Mouse (Mus musculus): ENCODE measurements around the gene Has3.
"Not testable (repeated sequence)": the region's sequence is repeated elsewhere in the genome, so short reads cannot be mapped to it uniquely, and the experiment has no call there.

Has3 gene

DNA sequence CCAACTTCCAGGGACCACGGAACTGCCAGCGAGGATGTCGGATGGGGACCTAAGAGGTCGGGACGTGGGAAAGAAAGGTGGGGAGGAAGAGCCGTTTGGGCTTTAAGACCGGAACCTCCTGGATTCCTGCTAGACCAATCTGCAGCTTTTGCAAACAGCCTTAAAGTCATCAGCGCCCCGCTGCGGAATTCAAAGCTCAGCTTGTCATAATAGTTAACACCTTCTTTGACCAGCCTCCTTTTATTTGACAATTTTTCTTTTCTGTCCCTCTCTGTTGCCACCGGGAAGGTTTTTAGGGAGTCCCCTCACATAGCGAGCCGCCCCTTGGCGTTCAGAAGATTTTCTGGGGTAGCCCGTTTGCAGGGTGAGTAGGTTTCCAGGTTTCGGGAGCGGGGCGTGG, at the start of gene Has3:
TSS of gene Has3 (plus strand) at position 192 of the 400 bp plus-strand sequence.
- peak; percentile 43 for DNase-seq

DNA sequence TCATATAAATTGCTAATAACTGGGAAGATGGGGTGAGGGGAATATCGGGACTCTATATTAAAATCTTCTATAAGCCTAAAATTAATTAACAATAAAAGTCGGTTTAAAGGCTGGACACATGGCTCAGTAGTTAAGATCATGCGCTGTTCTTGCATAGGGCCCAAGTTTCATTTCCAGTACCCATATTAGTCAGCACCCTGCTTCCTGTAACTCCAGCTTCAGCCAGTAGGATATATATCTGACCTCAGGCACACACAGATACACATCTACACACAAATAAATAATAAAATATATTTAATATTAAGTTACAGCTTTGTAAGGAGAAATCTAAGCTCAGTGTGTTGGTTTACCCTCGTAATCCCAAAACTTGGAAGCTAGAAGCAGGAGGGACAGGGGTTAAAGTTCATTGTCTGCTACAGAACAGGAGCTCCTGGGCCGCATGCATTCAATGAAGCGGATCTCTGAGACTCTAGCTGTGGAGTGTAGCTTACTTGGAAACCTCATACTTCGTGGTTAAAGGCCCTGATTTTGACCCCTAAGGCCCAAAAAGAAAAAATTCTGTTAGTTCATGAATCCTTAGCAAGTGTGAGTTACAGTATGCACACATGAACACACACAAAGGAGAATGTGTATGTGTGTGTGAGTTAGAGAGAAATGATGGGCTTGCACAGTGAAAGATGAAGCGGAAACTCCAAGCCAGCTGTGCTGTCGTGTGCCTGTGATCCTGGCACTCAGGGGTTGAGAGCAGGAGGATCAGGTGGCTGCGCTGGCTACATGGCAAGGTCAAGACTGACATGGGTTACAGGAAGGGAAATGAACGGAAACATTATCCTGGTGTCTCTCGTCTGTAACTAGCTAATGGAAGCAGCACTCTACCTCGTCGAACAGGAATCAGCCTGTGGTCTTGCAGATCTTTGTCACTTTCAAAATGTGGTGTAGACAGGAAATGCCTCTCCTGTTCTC, 49.2 kb upstream of the Has3 start:
- DNase-seq: no peak

DNA sequence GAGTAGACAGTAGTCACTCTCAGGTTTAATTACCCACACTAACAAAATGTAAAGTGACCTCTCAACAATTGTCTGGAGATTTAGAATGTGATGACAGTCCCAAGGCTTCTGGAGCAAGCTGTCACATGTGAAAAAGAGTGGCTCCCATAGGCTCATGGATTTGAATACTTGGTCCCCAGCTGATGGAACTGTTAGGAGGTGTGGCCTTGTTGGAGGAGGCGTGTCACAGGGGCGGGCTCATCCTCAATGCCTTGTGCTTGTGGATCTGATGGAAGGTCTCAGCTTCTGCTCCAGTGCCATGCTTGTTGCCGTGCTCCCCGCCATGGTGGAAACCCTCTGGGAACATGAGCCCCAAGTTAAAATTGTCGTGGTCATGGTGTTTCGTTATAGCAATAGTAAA, 41.1 kb upstream of the Has3 start:
- no peak for DNase-seq

DNA sequence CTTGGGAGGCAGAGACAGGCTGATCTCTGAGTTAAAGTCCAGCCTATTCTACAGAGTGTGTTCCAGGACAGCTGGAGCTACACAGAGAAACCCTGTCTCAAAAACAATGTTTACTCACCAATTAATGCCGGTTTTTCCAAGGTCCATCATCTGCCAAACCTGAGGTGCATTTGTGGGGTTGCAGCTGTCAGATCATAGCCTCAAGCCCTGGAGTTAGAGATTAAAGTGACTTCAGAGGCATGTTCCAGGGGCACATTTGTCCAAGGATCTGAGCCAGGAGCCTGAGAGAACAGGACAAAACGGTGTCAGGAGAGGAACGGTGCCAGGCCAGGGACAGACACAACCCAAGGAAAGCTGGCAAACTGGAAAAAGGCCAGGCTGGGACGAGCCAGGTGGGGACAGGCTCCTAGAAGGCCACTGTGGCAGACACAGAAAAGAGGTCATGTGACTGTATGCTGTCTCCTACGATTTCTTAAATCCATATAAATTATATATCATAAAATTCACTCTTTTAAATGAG, 40.5 kb upstream of the Has3 start:
- no peak for DNase-seq

DNA sequence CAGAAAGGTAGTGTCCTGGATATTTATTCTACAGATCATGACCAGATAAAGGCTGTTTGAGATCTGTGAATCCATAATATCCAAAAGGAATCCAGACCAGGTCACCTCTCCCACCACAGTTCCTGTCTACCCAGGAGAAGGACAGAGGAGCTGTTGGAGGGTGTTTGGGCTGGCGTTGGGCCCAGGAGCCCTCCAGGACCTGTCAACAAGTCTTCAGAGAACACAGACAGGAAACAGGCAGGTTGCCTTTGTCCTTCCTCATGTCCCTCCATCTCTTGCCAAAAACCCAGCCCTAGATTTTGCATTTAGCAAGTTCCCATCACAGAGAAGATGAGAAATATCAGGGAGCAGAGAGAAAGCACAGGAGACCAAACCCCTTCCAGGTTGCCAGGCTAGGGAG, 35.1 kb upstream of the Has3 start:
- DNase-seq: no peak

DNA sequence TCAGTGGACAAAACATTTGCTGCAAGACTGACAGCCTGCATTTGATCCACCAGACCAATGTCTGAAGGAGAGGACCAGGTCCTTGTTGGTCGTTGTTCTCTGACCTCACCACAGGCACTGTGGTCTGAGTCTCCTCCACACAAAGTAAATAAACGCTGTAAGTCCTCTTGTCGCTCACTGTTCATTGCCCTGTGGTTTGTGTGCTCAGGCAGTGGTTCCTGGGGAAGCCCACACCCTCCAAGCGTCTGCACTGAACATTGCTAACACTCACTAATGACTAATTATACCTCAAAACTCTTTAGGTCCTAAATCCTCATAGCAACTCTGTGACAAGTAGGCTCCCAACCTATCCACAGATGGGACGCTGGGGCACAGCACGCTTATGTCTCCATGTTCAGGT, 33.5 kb upstream of the Has3 start:
- DNase-seq: no peak

DNA sequence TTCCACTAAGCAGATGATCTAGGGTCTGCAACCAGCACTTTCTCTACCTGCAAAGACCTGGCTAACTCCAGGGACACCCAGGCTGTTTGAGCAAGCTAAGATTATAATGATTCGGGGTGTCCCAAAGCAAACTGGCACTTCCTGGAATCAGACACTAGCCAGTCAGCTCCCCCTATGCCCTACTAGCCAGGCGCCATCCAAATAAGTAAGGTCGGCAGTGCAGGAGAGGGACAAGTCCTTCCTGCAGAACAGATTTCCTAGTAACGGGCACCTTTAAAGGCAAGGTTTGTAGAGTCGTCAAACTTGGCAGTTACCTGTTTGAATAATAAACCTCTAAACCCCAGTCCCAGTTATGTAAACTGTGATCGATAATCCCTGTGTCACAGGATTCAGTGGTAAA, 31.2 kb upstream of the Has3 start:
- DNase-seq: no peak

DNA sequence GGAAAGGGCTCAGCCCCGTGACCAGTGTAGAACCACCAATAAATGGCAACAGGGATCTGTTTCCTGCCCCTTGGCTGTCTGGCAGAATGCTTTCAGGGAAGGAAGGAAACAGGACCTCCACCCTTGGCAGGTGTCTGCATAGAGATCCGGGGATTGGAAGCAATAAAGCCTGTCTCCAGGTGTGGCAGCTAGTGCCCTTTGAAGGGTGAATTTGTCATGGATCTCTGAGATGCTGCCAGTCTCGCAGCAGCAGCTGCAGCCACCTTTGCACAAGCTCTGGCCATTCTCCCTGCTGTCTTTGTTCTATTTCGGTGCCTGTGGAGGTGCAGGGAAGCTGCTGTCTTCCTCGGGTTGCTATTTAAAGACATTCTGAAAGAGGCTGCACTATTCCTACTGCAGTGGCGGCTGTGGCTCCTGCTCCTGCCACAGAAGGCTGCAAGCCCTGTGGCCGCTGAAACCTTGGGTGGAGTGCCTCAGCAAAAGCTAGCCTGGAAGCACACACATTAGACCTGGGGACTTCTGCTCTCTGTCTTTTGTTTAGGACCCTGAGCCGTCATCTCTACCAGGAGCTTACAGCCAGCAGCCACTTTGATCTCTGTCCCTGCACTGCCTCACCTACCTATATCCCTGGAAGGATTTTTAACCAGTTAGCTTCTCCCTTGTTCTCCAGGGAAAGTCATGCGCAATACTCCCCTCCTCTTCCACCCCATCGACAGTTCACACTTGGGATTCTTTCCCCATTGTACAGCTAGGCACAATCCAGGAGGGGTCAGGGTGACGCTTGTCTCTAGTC, 30.6 kb upstream of the Has3 start:
- no peak for DNase-seq

DNA sequence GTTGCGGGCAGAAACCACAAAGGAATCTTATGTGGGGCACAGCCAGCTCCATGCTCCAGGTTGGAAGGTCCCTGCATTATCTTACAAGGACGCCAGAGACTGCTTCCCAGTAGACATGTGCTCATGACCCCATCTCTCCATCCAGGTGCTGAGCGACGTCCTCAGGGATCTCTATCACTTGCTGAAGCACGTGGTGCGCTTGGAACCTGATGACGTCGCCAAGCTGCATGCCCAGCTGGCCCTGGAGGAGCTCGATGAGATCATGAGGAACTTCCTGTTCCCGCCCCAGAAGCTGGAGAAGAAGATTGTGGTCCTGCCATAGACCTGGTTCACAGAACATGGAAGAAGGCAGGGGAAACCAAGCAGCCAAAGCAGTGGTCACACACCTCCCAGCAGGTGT, 20.0 kb upstream of the Has3 start:
- no peak for DNase-seq

DNA sequence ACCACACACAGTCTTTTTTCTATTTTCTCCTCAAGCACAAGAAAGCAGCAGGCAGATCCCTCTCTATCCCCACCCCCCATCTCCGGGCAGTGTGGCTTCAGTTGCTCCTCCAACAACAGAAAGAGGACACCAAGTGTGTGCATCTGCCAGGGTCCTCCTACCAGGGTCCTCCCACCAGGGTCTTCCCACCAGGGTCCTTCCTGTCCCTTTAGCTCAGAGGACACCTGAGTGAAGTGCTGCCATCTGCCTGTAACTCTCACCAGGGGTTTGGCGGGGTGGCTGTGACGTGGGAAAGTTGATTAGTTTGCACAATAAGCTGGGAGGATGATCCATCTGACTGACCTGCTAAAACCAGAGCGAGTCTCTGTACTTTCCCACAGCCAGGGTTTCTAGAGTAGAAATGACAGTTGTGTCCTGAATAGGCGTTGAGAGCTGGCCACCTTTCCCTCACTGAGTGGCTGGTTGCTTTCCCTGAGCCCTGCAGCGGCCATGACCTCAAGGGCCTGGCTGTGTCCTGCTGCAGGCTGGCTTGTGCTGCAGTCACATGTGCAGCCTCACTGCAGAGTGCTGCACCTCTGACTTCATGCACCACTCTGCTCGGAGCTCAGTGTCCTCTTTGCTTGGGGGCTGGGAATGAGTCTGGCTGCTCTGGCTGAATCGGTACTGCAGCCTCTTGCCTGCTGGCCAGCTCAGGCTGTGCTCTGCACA, 15.4 kb upstream of the Has3 start:
- DNase-seq: no peak

DNA sequence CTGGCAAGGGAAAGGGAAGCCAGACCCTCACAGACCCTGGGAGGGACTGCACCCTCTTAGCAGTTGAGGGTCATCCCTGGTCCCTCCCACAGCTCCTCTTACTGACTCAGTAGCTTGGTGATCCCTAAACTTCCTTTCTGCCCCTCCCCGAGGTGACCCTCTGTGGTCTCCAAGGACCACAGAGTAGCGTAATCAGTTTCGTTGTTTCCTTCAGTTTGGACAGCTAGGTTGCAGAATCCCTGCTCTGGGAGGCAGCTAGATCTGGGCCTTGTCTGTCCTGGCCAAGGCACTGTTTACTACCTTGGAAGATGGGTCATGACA, 14.8 kb upstream of the Has3 start:
- DNase-seq: no peak

DNA sequence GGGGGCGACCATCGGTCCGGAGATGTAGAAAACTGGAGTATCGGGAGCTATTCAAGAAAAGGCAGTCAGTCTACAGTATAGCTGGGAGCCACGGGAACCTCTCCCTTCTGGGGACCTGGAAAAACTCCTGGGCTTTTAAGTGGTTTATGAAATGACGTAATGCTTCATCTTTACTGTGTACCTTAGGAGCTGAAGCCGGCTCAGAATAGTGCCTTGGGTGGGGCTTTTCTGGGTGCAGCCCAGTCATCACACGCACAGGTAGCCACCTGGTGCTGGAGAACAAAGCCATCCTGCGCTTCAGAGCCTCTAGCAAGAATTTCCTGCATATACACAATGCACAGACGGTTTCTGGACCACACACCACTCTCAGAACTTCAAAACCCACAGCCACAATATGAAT, 7.2 kb upstream of the Has3 start:
- DNase-seq: no peak

DNA sequence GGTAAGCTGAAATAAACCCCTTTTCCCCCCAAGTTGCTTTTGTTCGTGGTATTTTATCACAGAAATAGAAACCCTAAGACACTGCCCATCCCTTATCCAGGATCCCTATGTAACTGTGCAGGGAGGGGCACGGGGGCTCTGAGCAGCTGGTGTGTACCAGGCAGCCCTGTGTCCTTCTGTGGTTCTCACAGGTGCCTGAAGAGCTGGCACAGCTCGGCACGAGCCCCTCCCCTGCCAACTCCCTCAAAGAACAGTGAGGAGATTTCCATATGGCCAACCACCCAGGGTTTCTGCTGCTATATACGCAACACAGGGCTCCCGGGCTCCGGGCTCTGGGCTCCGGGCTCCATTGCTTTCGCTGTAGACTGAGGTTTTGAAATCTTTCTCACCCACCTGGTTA, 4.7 kb upstream of the Has3 start:
- DNase-seq: no peak

DNA sequence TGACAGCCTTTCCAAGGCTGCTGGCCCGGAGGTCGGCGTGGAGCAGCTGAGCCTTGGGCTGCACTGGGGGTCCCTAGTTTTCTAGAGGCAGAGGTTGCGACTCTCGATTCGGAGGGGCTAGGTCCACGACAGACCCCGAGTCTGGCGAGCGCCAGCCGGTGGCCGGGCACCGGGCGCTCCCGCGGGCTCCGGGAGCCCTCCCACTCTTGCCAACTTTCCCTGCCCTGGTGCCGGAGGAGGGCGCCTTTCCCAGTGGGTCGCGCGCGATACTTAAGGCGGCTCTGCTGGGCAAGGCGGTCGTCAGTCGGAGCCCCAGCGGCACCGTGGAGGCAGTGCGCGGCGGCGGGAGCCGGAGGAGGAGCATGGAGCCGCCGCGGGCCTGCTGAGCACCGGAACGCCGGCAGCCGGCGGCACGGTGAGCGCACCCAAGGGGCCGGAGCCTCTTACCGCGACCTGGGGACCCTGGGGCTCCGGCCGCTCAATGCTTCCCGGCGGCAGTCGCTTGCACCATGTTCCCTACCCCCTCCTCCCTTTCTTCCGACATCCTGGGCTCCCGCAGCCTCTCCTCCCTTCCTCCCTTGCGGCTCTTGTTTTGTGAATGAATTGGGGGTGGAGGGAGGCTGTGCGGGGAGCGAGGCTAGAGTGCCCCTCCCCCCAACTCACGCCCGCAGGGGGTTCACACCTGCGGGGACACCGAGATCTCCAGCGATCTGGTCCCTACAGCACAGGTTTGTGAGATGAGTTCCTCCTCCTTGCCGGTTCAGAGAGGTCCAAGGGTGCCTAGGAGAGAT, 690 bp downstream of the Has3 start:
- peak; percentile 73 for DNase-seq

DNA sequence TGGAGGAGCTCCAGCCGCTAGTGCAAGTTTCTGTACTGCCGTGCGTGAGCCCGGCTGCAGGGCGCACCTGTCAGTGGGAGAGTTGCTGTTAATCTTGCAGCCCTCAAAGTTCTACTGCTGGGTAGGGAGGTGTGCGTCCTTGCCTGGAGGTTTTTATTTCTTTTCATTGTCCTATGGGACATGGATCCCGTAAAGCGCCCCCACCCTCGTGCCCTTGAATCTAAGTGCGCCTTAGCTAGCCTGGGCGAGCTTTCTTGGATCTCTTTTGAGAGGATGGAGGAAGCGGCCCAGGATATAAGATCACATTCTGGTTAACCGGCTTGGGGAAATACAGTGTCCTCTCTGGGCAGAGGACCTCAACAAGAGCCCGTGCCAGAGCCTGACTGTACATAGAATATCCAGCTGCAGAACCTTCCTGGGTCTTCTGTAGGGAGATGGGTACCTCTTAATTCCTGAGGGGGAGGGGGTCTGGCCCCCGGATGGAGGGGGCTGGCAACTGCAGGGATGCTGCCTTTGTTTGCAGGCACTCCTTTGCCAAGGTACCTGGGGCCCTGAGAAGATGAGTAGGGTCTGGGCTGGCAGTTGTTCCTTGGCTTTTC, 1.4 kb downstream of the Has3 start:
- no peak for DNase-seq

DNA sequence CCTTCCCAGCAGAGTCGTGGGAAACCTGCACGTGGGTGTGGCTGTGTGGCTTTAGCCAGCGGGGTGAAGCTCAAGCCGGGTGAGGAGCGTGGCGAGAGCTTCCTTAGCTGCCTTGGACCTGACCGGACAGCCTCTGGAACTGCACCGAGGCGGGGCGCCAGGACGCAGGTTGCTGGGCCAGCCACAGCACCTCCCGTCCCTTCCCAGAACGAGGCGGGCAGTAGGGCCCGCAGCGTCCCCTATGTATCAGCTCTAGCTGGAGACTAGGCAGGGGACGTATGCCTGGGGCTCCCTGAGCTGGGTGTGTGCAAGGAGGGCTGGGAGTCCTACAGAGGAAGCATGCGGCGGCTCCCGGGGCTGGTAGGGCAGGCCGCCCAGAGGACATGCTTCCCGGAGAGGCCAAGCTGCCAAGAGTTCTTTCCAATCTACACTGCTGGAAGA, 1.9 kb downstream of the Has3 start:
- peak; percentile 44 for DNase-seq

DNA sequence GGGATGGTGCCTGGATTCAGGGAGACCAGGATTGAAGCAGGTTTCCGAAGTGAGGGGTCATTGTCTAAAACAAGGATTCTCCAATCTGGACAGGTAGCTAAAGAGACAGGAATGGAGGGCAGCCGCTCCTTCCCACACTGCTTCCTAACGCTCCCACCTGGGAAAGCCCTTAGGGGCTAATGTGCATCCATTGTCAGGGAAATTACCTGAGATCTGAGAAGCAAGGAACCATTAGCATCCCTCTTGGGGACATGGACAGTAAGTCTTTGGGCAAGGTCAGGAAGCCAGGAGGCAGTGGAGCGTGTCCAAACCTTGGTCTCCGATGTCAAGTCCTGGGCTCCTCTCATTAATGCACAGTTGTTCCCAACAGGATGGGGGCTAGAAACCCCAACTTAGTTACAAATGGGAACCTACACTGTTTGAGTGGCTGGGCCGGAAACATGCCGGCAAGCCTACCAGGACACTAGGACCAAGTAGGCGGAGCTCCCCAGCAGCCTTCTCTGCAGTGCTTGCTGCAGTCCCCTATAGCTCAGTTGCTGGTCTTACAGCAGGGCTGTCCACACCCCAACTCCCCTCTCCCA, 2.5 kb downstream of the Has3 start:
- no peak for DNase-seq

DNA sequence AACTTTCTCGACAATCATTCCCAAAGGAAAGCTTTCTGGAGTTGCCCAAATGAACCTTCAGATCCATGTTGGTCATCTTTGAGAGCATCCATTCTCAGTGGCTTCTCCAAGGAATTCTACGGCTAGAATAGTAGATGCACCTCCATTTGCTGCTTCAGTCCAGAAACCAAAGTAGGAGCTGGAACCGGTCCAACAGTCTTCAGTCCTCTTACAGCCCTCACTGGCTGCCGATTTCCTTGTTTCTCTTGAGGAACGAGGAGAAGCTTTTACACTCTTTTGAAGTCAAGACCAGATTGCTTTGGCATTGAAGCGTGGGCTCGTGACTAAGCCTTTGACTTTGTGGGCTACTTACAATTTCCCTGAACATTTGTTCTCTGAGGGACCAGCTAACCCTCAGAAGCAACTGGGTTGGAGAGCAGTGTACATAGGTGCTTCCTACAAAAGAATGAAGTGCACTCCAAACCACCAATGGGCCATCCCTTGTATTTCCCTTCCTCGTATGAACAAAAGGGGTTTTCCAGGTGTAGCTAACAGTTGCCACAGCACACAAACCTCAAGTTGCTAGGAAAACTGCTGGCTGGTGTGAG, 10.2 kb downstream of the Has3 start:
- no peak for DNase-seq

DNA sequence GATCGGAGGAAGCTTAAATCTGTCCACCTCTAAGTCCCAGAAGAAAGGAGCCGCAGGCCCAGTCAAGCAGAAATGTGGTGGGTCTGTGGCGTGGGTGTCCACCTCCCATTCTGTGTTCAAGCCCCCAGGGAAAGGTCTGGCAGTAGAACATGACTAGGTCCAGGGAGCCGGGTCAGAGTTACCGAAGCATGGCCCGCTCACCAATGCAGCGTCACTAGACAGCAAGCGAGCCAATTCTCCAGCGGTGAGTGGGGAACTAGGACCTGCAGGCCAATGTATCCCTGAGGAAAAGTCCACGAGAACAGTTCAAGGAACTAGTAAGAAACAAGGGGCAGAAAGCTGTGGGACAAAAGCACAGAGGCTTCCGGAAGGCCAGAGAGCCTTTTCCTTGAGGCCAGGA, 14.1 kb downstream of the Has3 start:
- DNase-seq: not testable (repeated sequence)

DNA sequence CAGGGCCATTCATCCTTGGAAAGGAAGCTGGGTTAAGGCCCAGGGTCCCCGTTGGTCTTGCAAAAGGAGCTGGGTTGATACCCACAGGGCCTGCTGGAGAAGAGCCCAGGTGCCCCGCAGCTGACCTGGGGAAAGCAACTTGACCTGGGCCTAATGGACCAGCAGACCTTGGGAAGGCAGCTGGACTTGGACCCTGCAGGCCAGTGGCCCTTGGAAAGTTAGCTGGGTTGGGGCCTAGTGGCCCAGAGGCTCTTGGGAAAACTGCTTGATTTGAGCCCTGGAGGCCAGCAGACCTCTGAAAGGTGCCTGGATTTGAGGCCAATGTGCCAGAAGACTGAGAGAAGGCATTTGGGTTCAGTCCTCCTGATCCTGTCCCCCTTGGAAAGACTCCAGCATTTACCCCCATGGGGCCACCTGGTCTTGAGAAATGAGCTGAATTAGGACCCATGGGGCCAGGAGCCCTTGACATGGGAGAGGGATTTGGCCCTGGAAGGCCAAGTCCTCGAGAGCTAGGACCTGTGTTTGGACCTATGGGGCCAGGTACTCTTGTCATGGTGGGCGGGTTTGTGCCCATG, 14.9 kb downstream of the Has3 start:
- DNase-seq: not testable (repeated sequence)
